Mouse (Mus musculus) heart, postnatal 0 days (tissue): ENCODE results near the gene Zfp385c.

Source experiments
- CTCF ChIP-seq: IDR thresholded peaks from 2 replicates; pipeline ENCODE4 v1.5.1; 2016; ENCODE audit warnings: antibody characterized with exemption, control low read depth, low read depth
- EP300 ChIP-seq: IDR thresholded peaks from 2 replicates; pipeline ENCODE4 v1.6.1; 2016; ENCODE audit warnings: antibody characterized with exemption, low read depth

GRCm38 (mm10) chr11:100625754-100626700 lies 66.2 kb downstream of the Zfp385c start:
- no peak for TF ChIP-seq EP300
- TF ChIP-seq CTCF, result no peak
